Mouse (Mus musculus) liver, embryonic 14.5 days (tissue): Measurements from ENCODE around the gene Nkain2. TPM values are rescaled to one million over a fixed set of nuclear protein-coding genes. Genes with fewer than 3 reads are reported as not detected.

ENCODE experiments used
- ATAC-seq: fragments of 200-750 bp; cut with Nextera tagmentation; 2 replicates; pipeline ENCODE4 v1.8.0; 2017; ENCODE audit warnings: moderate number of reproducible peaks, mild to moderate bottlenecking, moderate library complexity; ENCODE audit not compliant: insufficient read depth
- DNase-seq, 3 experiments: peaks; one replicate each; pipeline ENCODE4 v3.0.0-alpha.2; 2012 to 2013; ENCODE audit warnings: low read depth in 3 of 3, low spot score in 3 of 3
- H3K27ac ChIP-seq: fragments of 300-500 bp; sonication (generic); 2 replicates; pipeline ENCODE4 v1.5.1; 2014; ENCODE audit warnings: moderate library complexity, mild to moderate bottlenecking, control low read depth, inconsistent platforms
- H3K27me3 ChIP-seq: fragments of 300-500 bp; sonication (generic); 2 replicates; pipeline ENCODE4 v1.6.1; 2014; ENCODE audit warnings: mild to moderate bottlenecking, low read length, moderate library complexity; ENCODE audit not compliant: control insufficient read depth, insufficient read depth
- H3K36me3 ChIP-seq: fragments of 300-500 bp; sonication (generic); replicated peaks from 2 replicates; pipeline ENCODE4 v1.6.1; 2014; ENCODE audit warnings: low read depth; ENCODE audit not compliant: control insufficient read depth, insufficient read depth
- H3K4me1 ChIP-seq, 2 experiments: fragments of 200-500 bp in 1 of 2; fragments of 300-500 bp in 1 of 2; sonication (generic) in 1 of 2; replicated peaks; 2 replicates each; pipeline ENCODE4 v1.6.1; 2012 to 2014; ENCODE audit warnings: antibody characterized with exemption in 1 of 2, inconsistent platforms in 1 of 2, low read length in 1 of 2; ENCODE audit not compliant: control insufficient read depth in 2 of 2, insufficient read depth in 2 of 2
- H3K4me2 ChIP-seq: fragments of 300-500 bp; sonication (generic); 2 replicates; pipeline ENCODE4 v1.6.1; 2014; ENCODE audit warnings: low read depth, mild to moderate bottlenecking, control low read depth, moderate library complexity
- H3K4me3 ChIP-seq, 2 experiments: fragments of 200-500 bp in 1 of 2; fragments of 300-500 bp in 1 of 2; sonication (generic) in 1 of 2; 2 replicates each; pipeline ENCODE4 v1.5.1; 2012 to 2014; ENCODE audit warnings: low read depth in 2 of 2, low read length in 2 of 2, mild to moderate bottlenecking in 2 of 2, control low read depth in 1 of 2, inconsistent platforms in 1 of 2, moderate library complexity in 1 of 2; ENCODE audit not compliant: insufficient read depth in 1 of 2
- H3K9ac ChIP-seq: fragments of 300-500 bp; sonication (generic); replicated peaks from 2 replicates; pipeline ENCODE4 v1.6.1; 2014; ENCODE audit warnings: mild to moderate bottlenecking, control low read depth, moderate library complexity
- H3K9me3 ChIP-seq: fragments of 300-500 bp; sonication (generic); 2 replicates; pipeline ENCODE4 v1.6.1; 2016; ENCODE audit warnings: low read length, mixed read lengths; ENCODE audit not compliant: control insufficient read depth
- CTCF ChIP-seq: IDR thresholded peaks from 2 replicates; pipeline ENCODE4 v1.5.1; 2016; ENCODE audit warnings: antibody characterized with exemption, low read depth, control low read depth
- EP300 ChIP-seq: IDR thresholded peaks from 2 replicates; pipeline ENCODE4 v1.6.1; 2016; ENCODE audit warnings: antibody characterized with exemption, low read depth
- WGBS: fragments of 180-500 bp; shearing (Covaris S2); extraction: QIAGEN DNeasy Blood & Tissue Kit; methylation state at CpG from one replicate; pipeline ENCODE4 v1.1.7; 2014; ENCODE audit not compliant: insufficient replicate concordance; 5-methylcytosine and 5-hydroxymethylcytosine counted together
- polyA plus RNA-seq, 2 experiments: library from polyadenylated mRNA; depleted of rRNA in 1 of 2; stranded (reverse) in 1 of 2; unstranded in 1 of 2; fragments of >200 nt; fragmentation: Nextera tagmentation in 1 of 2; extraction: Ambion mirVana in 1 of 2; gene quantifications; 2 replicates each; pipeline versions ENCODE4 v1.2.1 to v1.2.3; 2012 to 2014

The Nkain2 gene
- polyA plus RNA-seq, 2 experiments: 0.06 TPM; not detected in 1

GRCm38 (mm10) chr10:32029996-32030395, 860.3 kb downstream of the Nkain2 start:
- no peak for TF ChIP-seq EP300
- no peak for TF ChIP-seq CTCF
- no peak for ATAC-seq

GRCm38 (mm10) chr10:32018385-32018784, 871.9 kb downstream of the Nkain2 start:
- no peaks in the 10 kb centered on the region for H3K9me3 ChIP-seq
- H3K4me3 ChIP-seq: no peak overlapping the region
- no peak overlapping the region for H3K4me2 ChIP-seq
- H3K4me1 ChIP-seq: no peaks in the 10 kb centered on the region
- H3K27me3 ChIP-seq: no peaks in the 10 kb centered on the region
- 49% methylated on average over 1 of the region's 1 CpGs for WGBS
- DNase-seq (no peak), ATAC-seq (no peak)
- no peaks in the 10 kb centered on the region for H3K36me3 ChIP-seq
- no peak overlapping the region for H3K27ac ChIP-seq
- no peak overlapping the region for H3K9ac ChIP-seq
- TF ChIP-seq EP300 (no peak), CTCF (no peak)

More at GRCm38 (mm10) chr10:32029996-32030395, 860.3 kb downstream of the Nkain2 start:
- Histone ChIP-seq H3K4me2 (no peak overlapping the region), H3K4me1 (no peaks in the 10 kb centered on the region), H3K9me3 (no peaks in the 10 kb centered on the region), H3K9ac (no peak overlapping the region), H3K36me3 (no peaks in the 10 kb centered on the region), H3K4me3 (no peak overlapping the region), H3K27ac (no peak overlapping the region), H3K27me3 (no peaks in the 10 kb centered on the region)
- no peak for DNase-seq
- 22% methylated on average over 1 of the region's 1 CpGs for whole genome bisulfite sequencing

- 68% methylated on average over 1 of the region's 1 CpGs for WGBS
- no peak for TF ChIP-seq EP300
- TF ChIP-seq CTCF: no peak
- Histone ChIP-seq H3K27ac (no peak overlapping the region), H3K36me3 (no peaks in the 10 kb centered on the region), H3K4me2 (no peak overlapping the region), H3K4me3 (no peak overlapping the region), H3K4me1 (no peaks in the 10 kb centered on the region), H3K9me3 (no peaks in the 10 kb centered on the region), H3K27me3 (no peaks in the 10 kb centered on the region), H3K9ac (no peak overlapping the region)
- no peak for DNase-seq
- no peak for ATAC-seq
Measured at GRCm38 (mm10) chr10:32001216-32001753, 889.0 kb downstream of the Nkain2 start.

- Histone ChIP-seq H3K4me2 (no peak overlapping the region), H3K36me3 (no peaks in the 10 kb centered on the region), H3K9ac (no peak overlapping the region), H3K27me3 (no peaks in the 10 kb centered on the region), H3K4me3 (no peak overlapping the region), H3K27ac (no peak overlapping the region), H3K4me1 (no peaks in the 10 kb centered on the region), H3K9me3 (no peaks in the 10 kb centered on the region)
- no peak for ATAC-seq
- no peak for DNase-seq
- no peak for TF ChIP-seq CTCF
- TF ChIP-seq EP300: no peak
- WGBS: 41% methylated on average over 1 of the region's 1 CpGs
Measured at GRCm38 (mm10) chr10:31993205-31993604, 897.1 kb downstream of the Nkain2 start.

GRCm38 (mm10) chr10:31978387-31978786, 911.9 kb downstream of the Nkain2 start:
- Histone ChIP-seq H3K9ac (no peak overlapping the region), H3K27me3 (no peaks in the 10 kb centered on the region), H3K9me3 (no peaks in the 10 kb centered on the region), H3K4me3 (no peak overlapping the region), H3K4me2 (no peak overlapping the region), H3K27ac (no peak overlapping the region), H3K36me3 (no peaks in the 10 kb centered on the region), H3K4me1 (no peaks in the 10 kb centered on the region)
- DNase-seq (no peak), ATAC-seq (no peak)
- TF ChIP-seq CTCF (no peak), EP300 (no peak)
